ENCODE assay signal across 21 mouse cellular contexts in the genomic region with DNA sequence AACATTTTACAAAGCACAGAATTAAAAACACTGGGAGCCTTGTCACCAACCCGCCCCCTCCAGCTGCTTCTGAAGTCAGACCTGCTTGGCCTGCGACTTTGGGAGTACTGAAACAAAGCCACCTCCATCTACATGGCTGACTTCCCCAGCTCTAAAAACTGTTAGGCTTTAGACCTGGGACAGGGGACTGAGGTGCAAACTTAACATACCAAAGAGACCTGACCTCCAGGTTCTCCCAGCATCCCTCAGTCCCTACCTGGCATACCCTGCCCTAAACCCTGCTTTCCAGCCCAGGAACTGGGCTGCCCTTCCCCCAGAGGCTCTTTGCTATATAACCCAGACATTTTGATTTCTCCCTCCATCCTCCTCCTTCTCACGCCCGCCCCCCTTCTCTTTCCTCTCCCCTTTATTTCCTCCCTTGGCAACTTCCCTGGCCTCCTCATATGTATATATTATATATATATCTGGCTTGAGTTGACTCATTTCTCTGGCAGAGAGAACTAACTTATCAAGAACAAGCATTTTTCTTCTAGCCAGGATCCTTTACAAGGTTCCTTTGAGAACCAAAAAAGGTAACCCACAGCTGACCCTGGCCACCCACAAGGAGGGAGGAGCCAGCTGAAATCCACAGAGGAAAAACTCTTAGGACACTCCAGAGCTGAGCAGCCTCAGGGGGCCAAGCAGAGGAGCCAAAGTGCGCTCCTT. TPM values are rescaled to one million over a fixed set of nuclear protein-coding genes. Genes with fewer than 3 reads are reported as not detected.
DNase-seq lines count a peak whose midpoint lies in the region; ATAC-seq and TF ChIP-seq lines count a peak whose summit lies in the region.
"Had no signal": no experiment of that assay in that cellular context is flagged by ENCODE, and none has a peak within 500 bp of the region (broad histone marks: within the 10 kb centered on the region; RNA-seq: fewer than 3 reads in every experiment).

No protein-coding gene starts in this region.

- ATAC-seq in forebrain, embryonic 11.5 days (replicated peaks; ENCODE audit: low FRiP score): no peak
- ATAC-seq in forebrain, embryonic 16.5 days: no peak
- no peak for ATAC-seq in kidney, embryonic 15.5 days (replicated peaks; ENCODE audit: low FRiP score)
- ATAC-seq in intestine, embryonic 15.5 days: peak; percentile 57
- ATAC-seq: forebrain, postnatal 0 days; liver, postnatal 0 days had no signal

- no peaks in the 10 kb centered on the region for H3K27me3 ChIP-seq in forebrain, embryonic 11.5 days (ENCODE audit: control insufficient read depth, insufficient read depth, low read length)
- H3K27me3 ChIP-seq in forebrain, embryonic 16.5 days (replicated peaks; ENCODE audit: control insufficient read depth, insufficient read depth, low read length): peaks cover 2% of the 10 kb centered on the region; the same call in 1 of the 2 replicates
- H3K27me3 ChIP-seq in kidney, embryonic 15.5 days: no peaks in the 10 kb centered on the region
- no peaks in the 10 kb centered on the region for H3K27me3 ChIP-seq in kidney, adult 2 months (replicated peaks; ENCODE audit: control insufficient read depth, insufficient read depth, low read length)
- H3K27me3 ChIP-seq in E14TG2a.4 (ENCODE audit: insufficient read depth, low read length): no peaks in the 10 kb centered on the region
- H3K27me3 ChIP-seq in intestine, embryonic 15.5 days (replicated peaks): no peaks in the 10 kb centered on the region
- H3K27me3 ChIP-seq: megakaryocyte, embryonic 14.5 days had no signal

- no peak overlapping the region for H3K27ac ChIP-seq in forebrain, embryonic 11.5 days (ENCODE audit: low read depth, low read length)
- no peak overlapping the region for H3K27ac ChIP-seq in forebrain, embryonic 16.5 days (ENCODE audit: low read length)
- H3K27ac ChIP-seq in kidney, embryonic 15.5 days: peak overlapping the region; percentile 82
- H3K27ac ChIP-seq in kidney, adult 2 months (ENCODE audit: insufficient read depth, low read depth, low read length): no peak overlapping the region
- peak overlapping the region; percentile 74 for H3K27ac ChIP-seq in intestine, embryonic 15.5 days
- H3K27ac ChIP-seq: hindbrain, embryonic 10.5 days had no signal

- no peaks in the 10 kb centered on the region for H3K9me3 ChIP-seq in forebrain, embryonic 11.5 days (ENCODE audit: control insufficient read depth, low read length)
- H3K9me3 ChIP-seq in forebrain, embryonic 16.5 days (ENCODE audit: control insufficient read depth, low read length): no peaks in the 10 kb centered on the region
- no peaks in the 10 kb centered on the region for H3K9me3 ChIP-seq in kidney, embryonic 15.5 days (replicated peaks)
- H3K9me3 ChIP-seq in E14TG2a.4 (ENCODE audit: low read length): no peaks in the 10 kb centered on the region
- no peaks in the 10 kb centered on the region for H3K9me3 ChIP-seq in intestine, embryonic 15.5 days
- H3K9me3 ChIP-seq: G1E; hindbrain, embryonic 10.5 days; megakaryocyte, embryonic 14.5 days had no signal

- H3K4me3 ChIP-seq in forebrain, embryonic 11.5 days (ENCODE audit: low read depth, low read length): no peak overlapping the region
- no peak overlapping the region for H3K4me3 ChIP-seq in forebrain, embryonic 16.5 days (replicated peaks; ENCODE audit: low read length)
- H3K4me3 ChIP-seq in kidney, embryonic 15.5 days (replicated peaks): no peak overlapping the region
- H3K4me3 ChIP-seq in kidney, adult 2 months (ENCODE audit: insufficient read depth, low read depth, low read length): no peak overlapping the region
- H3K4me3 ChIP-seq in E14TG2a.4 (replicated peaks; ENCODE audit: low read length): peak overlapping the region; percentile 10; the same call in 1 of the 2 replicates
- H3K4me3 ChIP-seq in intestine, embryonic 15.5 days (replicated peaks): no peak overlapping the region
- H3K4me3 ChIP-seq: hindbrain, embryonic 10.5 days; megakaryocyte, embryonic 14.5 days had no signal

- no peak overlapping the region for H3K4me2 ChIP-seq in forebrain, embryonic 11.5 days (ENCODE audit: low read depth, low read length, severe bottlenecking)
- no peak overlapping the region for H3K4me2 ChIP-seq in forebrain, embryonic 16.5 days (ENCODE audit: low read length)
- H3K4me2 ChIP-seq in kidney, embryonic 15.5 days: no peak overlapping the region
- H3K4me2 ChIP-seq in intestine, embryonic 15.5 days (replicated peaks): no peak overlapping the region

- DNase-seq in forebrain, embryonic 11.5 days (ENCODE audit: low spot score): peak; percentile 34
- no peak for DNase-seq in kidney, adult 2 months
- DNase-seq in gastrocnemius, postnatal 10 days: no peak
- DNase-seq in layer of hippocampus, postnatal 14 days (ENCODE audit: low spot score in 2 of 2): no peak
- DNase-seq: cerebellum, adult 11-12 months; forebrain, postnatal 0 days; gastrocnemius, postnatal 36 days; kidney, adult 18-20 months; layer of hippocampus, adult 9-11 months; left cerebral cortex, postnatal 4 days; liver, postnatal 0 days; retina, postnatal 1 day; spleen, adult 18-20 months; thymus, adult 18-20 months had no signal

- TF ChIP-seq CTCF in kidney, adult 2 months (conservative IDR thresholded peaks at IDR 0.05; ENCODE audit: insufficient read depth, insufficient read length, low read depth, low read length): no peak
- no peak for TF ChIP-seq CTCF in E14TG2a.4 (conservative IDR thresholded peaks at IDR 0.05; ENCODE audit: low read length)

- no peak for TF ChIP-seq POLR2A in kidney, adult 2 months (IDR thresholded peaks at IDR 0.05; ENCODE audit: low read depth, low read length)

- no peaks in the 10 kb centered on the region for H3K36me3 ChIP-seq in forebrain, embryonic 11.5 days (ENCODE audit: control insufficient read depth, insufficient read depth, low read length)
- H3K36me3 ChIP-seq in forebrain, embryonic 16.5 days (ENCODE audit: control insufficient read depth, insufficient read depth): no peaks in the 10 kb centered on the region
- H3K36me3 ChIP-seq in kidney, embryonic 15.5 days: no peaks in the 10 kb centered on the region
- H3K36me3 ChIP-seq in kidney, adult 2 months (ENCODE audit: control insufficient read depth, insufficient read depth, low read length): no peaks in the 10 kb centered on the region
- H3K36me3 ChIP-seq in E14TG2a.4 (ENCODE audit: insufficient read depth, low read length): no peaks in the 10 kb centered on the region
- H3K36me3 ChIP-seq in intestine, embryonic 15.5 days: no peaks in the 10 kb centered on the region
- H3K36me3 ChIP-seq: G1E; hindbrain, embryonic 10.5 days had no signal

- 41% methylated on average over 5 of the region's 5 CpGs for WGBS in forebrain, embryonic 11.5 days
- 49% methylated on average over 5 of the region's 5 CpGs for WGBS in forebrain, embryonic 16.5 days
- WGBS in kidney, embryonic 15.5 days: 38% methylated on average over 5 of the region's 5 CpGs
- WGBS in kidney, adult 2 months: 88% methylated on average over 5 of the region's 5 CpGs
- 47% methylated on average over 5 of the region's 5 CpGs for WGBS in intestine, embryonic 15.5 days

- H3K9ac ChIP-seq in forebrain, embryonic 11.5 days (ENCODE audit: low read length): no peak overlapping the region
- H3K9ac ChIP-seq in forebrain, embryonic 16.5 days (replicated peaks; ENCODE audit: low read depth, low read length): no peak overlapping the region
- H3K9ac ChIP-seq in kidney, embryonic 15.5 days: no peak overlapping the region
- H3K9ac ChIP-seq in intestine, embryonic 15.5 days: no peak overlapping the region
- H3K9ac ChIP-seq: forebrain, postnatal 0 days; liver, postnatal 0 days had no signal

- H3K4me1 ChIP-seq in forebrain, embryonic 11.5 days (replicated peaks; ENCODE audit: control insufficient read depth, insufficient read depth, low read length): no peaks in the 10 kb centered on the region
- H3K4me1 ChIP-seq in forebrain, embryonic 16.5 days (replicated peaks; ENCODE audit: control insufficient read depth, insufficient read depth, low read length): peaks cover 10% of the 10 kb centered on the region
- peaks cover 37% of the 10 kb centered on the region for H3K4me1 ChIP-seq in kidney, embryonic 15.5 days
- no peaks in the 10 kb centered on the region; the same call in 1 of the 2 replicates for H3K4me1 ChIP-seq in kidney, adult 2 months (ENCODE audit: control insufficient read depth, insufficient read depth, low read length)
- H3K4me1 ChIP-seq in E14TG2a.4 (replicated peaks; ENCODE audit: low read depth, low read length): peaks cover 92% of the 10 kb centered on the region
- peaks cover 22% of the 10 kb centered on the region for H3K4me1 ChIP-seq in intestine, embryonic 15.5 days (replicated peaks)

RNA-seq across cellular contexts. Expression of gene Srsf3, which starts 5.6 kb away (rescaled TPM):
- polyA plus RNA-seq in forebrain, embryonic 11.5 days (2014; fragmentation: Nextera tagmentation; extraction: Ambion mirVana): 823 and 865 TPM in 2 replicates
- 571 and 653 TPM in 2 replicates for polyA plus RNA-seq in forebrain, embryonic 16.5 days (2015; fragmentation: Nextera tagmentation; extraction: Ambion mirVana)
- polyA plus RNA-seq in kidney, embryonic 15.5 days (2015; fragmentation: Nextera tagmentation; extraction: Ambion mirVana): 605 and 671 TPM in 2 replicates
- polyA plus RNA-seq in kidney, adult 2 months (2012; rRNA removed): 71.0 and 85.2 TPM in 2 replicates
- polyA plus RNA-seq in intestine, embryonic 15.5 days (2015; fragmentation: Nextera tagmentation; extraction: Ambion mirVana): 485 and 544 TPM in 2 replicates
- total RNA-seq in gastrocnemius, postnatal 10 days (2021): 10 to 100 TPM; 91.3 to 94.2 TPM
- total RNA-seq in layer of hippocampus, postnatal 14 days (2021): 100 to 1,000 TPM; 127 to 160 TPM

RNA-seq across cellular contexts. Expression of gene Stk38, which starts 19.0 kb away (rescaled TPM):
- polyA plus RNA-seq in forebrain, embryonic 11.5 days (2014; fragmentation: Nextera tagmentation; extraction: Ambion mirVana): 134 and 143 TPM in 2 replicates
- polyA plus RNA-seq in forebrain, embryonic 16.5 days (2015; fragmentation: Nextera tagmentation; extraction: Ambion mirVana): 129 and 136 TPM in 2 replicates
- polyA plus RNA-seq in kidney, embryonic 15.5 days (2015; fragmentation: Nextera tagmentation; extraction: Ambion mirVana): 98.5 and 105 TPM in 2 replicates
- 61.7 and 66.8 TPM in 2 replicates for polyA plus RNA-seq in kidney, adult 2 months (2012; rRNA removed)
- polyA plus RNA-seq in intestine, embryonic 15.5 days (2015; fragmentation: Nextera tagmentation; extraction: Ambion mirVana): 90.0 and 90.7 TPM in 2 replicates
- total RNA-seq in gastrocnemius, postnatal 10 days (2021): 10 to 100 TPM; 34.4 to 45.0 TPM
- 10 to 100 TPM; 57.0 to 61.1 TPM for total RNA-seq in layer of hippocampus, postnatal 14 days (2021)

Comparison
In these comparisons a context has a peak if more than half of its experiments do, and no peak if none do; other contexts are left out.
1. H3K27ac ChIP-seq: peak in kidney, embryonic 15.5 days (single experiment) and intestine, embryonic 15.5 days (single experiment); none in forebrain, embryonic 11.5 days (single experiment), forebrain, embryonic 16.5 days (single experiment) and kidney, adult 2 months (single experiment).